Mouse (Mus musculus): Measurements from ENCODE around the gene Kcnmb4. TPM values are rescaled to one million over a fixed set of nuclear protein-coding genes. Genes with fewer than 3 reads are reported as not detected.

The Kcnmb4 gene
- total and polyA plus RNA-seq, 3 experiments = 0.80 to 1.1 (median 1.0) TPM

DNA sequence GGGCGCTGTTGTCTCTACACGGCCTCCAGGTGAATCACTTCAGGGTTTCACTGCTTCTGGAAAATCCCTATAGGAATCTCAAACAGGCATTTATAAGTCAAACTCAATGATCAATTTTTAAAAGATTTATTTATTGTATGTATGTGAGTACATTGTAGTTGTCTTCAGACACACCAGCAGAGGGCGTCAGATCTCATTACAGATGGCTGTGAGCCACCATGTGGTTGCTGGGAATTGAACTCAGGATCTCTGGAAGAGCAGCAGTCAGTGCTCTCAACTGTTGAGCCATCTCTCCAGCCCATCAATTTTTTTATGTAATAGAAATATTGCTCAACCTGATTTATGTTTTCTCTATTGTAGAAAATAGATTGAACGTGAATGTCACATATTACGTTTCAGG lies 7.3 kb upstream of the Kcnmb4 start:
- no peak for DNase-seq (ENCODE audit: extremely low read depth)
- no peak overlapping the region for H3K27ac ChIP-seq (ENCODE audit: insufficient read depth, low read depth)
- TF ChIP-seq CTCF (conservative IDR thresholded peaks at IDR 0.05 in 1 of 2, IDR thresholded peaks at IDR 0.05 in 1 of 2; ENCODE audit: low read depth in 2 of 2, low read length in 2 of 2) (peak in 1 of 2 experiments; percentile 43; a peak in 1 of 4 replicates), JUN (IDR thresholded peaks at IDR 0.05; ENCODE audit: insufficient read depth, low read depth, low read length) (no peak)
- no peaks in the 10 kb centered on the region for H3K27me3 ChIP-seq (replicated peaks)
- H3K4me3 ChIP-seq (replicated peaks in 1 of 3; ENCODE audit: low read depth in 2 of 3, low read length in 2 of 3, poor library complexity in 1 of 3) = no peak overlapping the region
- peaks cover 6 to 25% of the 10 kb centered on the region in 2 experiments for H3K36me3 ChIP-seq (replicated peaks in 1 of 2; ENCODE audit: control insufficient read depth in 1 of 2, insufficient read depth in 1 of 2, low read length in 1 of 2)
- H3K79me2 ChIP-seq (replicated peaks; ENCODE audit: control insufficient read depth, extremely low read depth, insufficient read depth, poor library complexity, severe bottlenecking) = no peaks in the 10 kb centered on the region
- no peak overlapping the region for H3K9ac ChIP-seq (ENCODE audit: insufficient read depth, low read depth)
- H3K9me3 ChIP-seq (replicated peaks; ENCODE audit: low read length) = peaks cover 6% of the 10 kb centered on the region
- H3K4me1 ChIP-seq (ENCODE audit: control insufficient read depth in 1 of 2, insufficient read depth in 2 of 2) = peaks cover 11 to 60% of the 10 kb centered on the region in 2 experiments; a peak in 3 of 4 replicates
- dilution Hi-C loops (cut with MboI; ENCODE audit: extremely low pct_ligation_motif_present, extremely low pct_unique_long_range_greater_than_20kb, low sequenced_read_pairs) (no loop called here), in situ Hi-C loops (cut with MboI; ENCODE audit: low pct_ligation_motif_present, low pct_unique_long_range_greater_than_20kb, low sequenced_read_pairs) (no loop called here)
- H3K4me2 ChIP-seq (ENCODE audit: insufficient read depth, low read depth, poor library complexity, severe bottlenecking) = no peak overlapping the region

GRCm38 (mm10) chr10:116476559-116476958 lies 2.9 kb upstream of the Kcnmb4 start:
- DNase-seq (ENCODE audit: extremely low read depth) = peak; percentile 55
- dilution Hi-C loops (cut with MboI; ENCODE audit: extremely low pct_ligation_motif_present, extremely low pct_unique_long_range_greater_than_20kb, low sequenced_read_pairs) = no loop called here
- H3K36me3 ChIP-seq (replicated peaks in 1 of 2; ENCODE audit: control insufficient read depth in 1 of 2, insufficient read depth in 1 of 2, low read length in 1 of 2) = no peaks in the 10 kb centered on the region
- in situ Hi-C loops (cut with MboI; ENCODE audit: low pct_ligation_motif_present, low pct_unique_long_range_greater_than_20kb, low sequenced_read_pairs) = no loop called here
- no peak overlapping the region for H3K4me2 ChIP-seq (ENCODE audit: insufficient read depth, low read depth, poor library complexity, severe bottlenecking)
- peaks cover 6% of the 10 kb centered on the region for H3K9me3 ChIP-seq (replicated peaks; ENCODE audit: low read length)
- H3K9ac ChIP-seq (ENCODE audit: insufficient read depth, low read depth) = no peak overlapping the region
- peak; percentile 94 for TF ChIP-seq MAFK (IDR thresholded peaks at IDR 0.05; ENCODE audit: insufficient replicate concordance, low read length)
- TF ChIP-seq GABPA (IDR thresholded peaks at IDR 0.05; ENCODE audit: insufficient replicate concordance, low read depth, low read length) = no peak
- H3K79me2 ChIP-seq (replicated peaks; ENCODE audit: control insufficient read depth, extremely low read depth, insufficient read depth, poor library complexity, severe bottlenecking) = no peaks in the 10 kb centered on the region
- peaks cover 11% of the 10 kb centered on the region for H3K27me3 ChIP-seq (replicated peaks)
- peaks cover 9 to 46% of the 10 kb centered on the region in 2 experiments; a peak in 3 of 4 replicates for H3K4me1 ChIP-seq (ENCODE audit: control insufficient read depth in 1 of 2, insufficient read depth in 2 of 2)
- H3K4me3 ChIP-seq (replicated peaks in 1 of 3; ENCODE audit: low read depth in 2 of 3, low read length in 2 of 3, poor library complexity in 1 of 3) = no peak overlapping the region
- no peak overlapping the region for H3K27ac ChIP-seq (ENCODE audit: insufficient read depth, low read depth)

DNA sequence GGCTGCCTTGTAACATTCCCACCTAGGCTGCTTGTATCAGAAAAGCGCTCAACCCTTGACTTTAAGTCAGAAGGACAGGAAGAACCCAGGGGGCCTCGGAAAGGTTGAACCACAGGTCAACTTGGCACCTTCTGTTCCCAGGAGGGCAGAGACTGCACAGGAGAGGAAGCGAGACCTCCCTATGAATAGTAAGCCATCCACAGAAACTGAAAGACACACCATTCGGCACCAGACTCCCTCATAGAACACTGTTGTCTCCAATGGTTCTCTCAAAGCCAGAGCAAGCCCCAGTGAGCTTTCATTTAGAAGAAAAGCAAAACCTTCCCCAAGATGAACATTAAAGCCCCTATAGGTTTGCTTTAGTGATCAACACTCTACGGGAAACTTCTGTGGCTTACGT lies 2.0 kb upstream of the Kcnmb4 start:
- Histone ChIP-seq H3K4me3 (replicated peaks in 1 of 3; ENCODE audit: low read depth in 2 of 3, low read length in 2 of 3, poor library complexity in 1 of 3) (peak overlapping the region in 2 of 3 experiments; percentile 15), H3K36me3 (replicated peaks in 1 of 2; ENCODE audit: control insufficient read depth in 1 of 2, insufficient read depth in 1 of 2, low read length in 1 of 2) (no peaks in the 10 kb centered on the region), H3K9ac (ENCODE audit: insufficient read depth, low read depth) (no peak overlapping the region), H3K27ac (ENCODE audit: insufficient read depth, low read depth) (peak overlapping the region; percentile 60), H3K79me2 (replicated peaks; ENCODE audit: control insufficient read depth, extremely low read depth, insufficient read depth, poor library complexity, severe bottlenecking) (no peaks in the 10 kb centered on the region), H3K4me2 (ENCODE audit: insufficient read depth, low read depth, poor library complexity, severe bottlenecking) (peak overlapping the region; percentile 82), H3K9me3 (replicated peaks; ENCODE audit: low read length) (peaks cover 6% of the 10 kb centered on the region), H3K27me3 (replicated peaks) (peaks cover 11% of the 10 kb centered on the region), H3K4me1 (ENCODE audit: control insufficient read depth in 1 of 2, insufficient read depth in 2 of 2) (peaks cover 9 to 46% of the 10 kb centered on the region in 2 experiments; a peak in 3 of 4 replicates)
- dilution Hi-C loops (cut with MboI; ENCODE audit: extremely low pct_ligation_motif_present, extremely low pct_unique_long_range_greater_than_20kb, low sequenced_read_pairs) (no loop called here), in situ Hi-C loops (cut with MboI; ENCODE audit: low pct_ligation_motif_present, low pct_unique_long_range_greater_than_20kb, low sequenced_read_pairs) (no loop called here)
- TF ChIP-seq USF2 (conservative IDR thresholded peaks at IDR 0.05; ENCODE audit: low read depth, low read length) = no peak
- no peak for TF ChIP-seq ZMIZ1 (IDR thresholded peaks at IDR 0.05; ENCODE audit: low read depth, low read length)
- TF ChIP-seq MAX (IDR thresholded peaks at IDR 0.05; ENCODE audit: low read length) = 0 out of 2 replicates have a peak, but pooled peaks have one; percentile 8
- TF ChIP-seq TCF12 (IDR thresholded peaks at IDR 0.05; ENCODE audit: low read depth, low read length) = 0 out of 2 replicates have a peak, but pooled peaks have one; percentile 32
- TF ChIP-seq ELF1 (IDR thresholded peaks at IDR 0.05; ENCODE audit: low read depth, low read length) = no peak; the same call in 1 of the 2 replicates
- peak; percentile 86 for TF ChIP-seq BHLHE40 (IDR thresholded peaks at IDR 0.05; ENCODE audit: low read depth, low read length)
- peak; percentile 34; the same call in 1 of the 2 replicates for TF ChIP-seq HCFC1 (IDR thresholded peaks at IDR 0.05; ENCODE audit: low read depth, low read length)
- TF ChIP-seq MAFK (IDR thresholded peaks at IDR 0.05; ENCODE audit: insufficient replicate concordance, low read length) = peak; percentile 56; the same call in 1 of the 2 replicates
- TF ChIP-seq MYC (IDR thresholded peaks at IDR 0.05; ENCODE audit: low read depth, low read length) = no peak
- peak; percentile 71 for TF ChIP-seq ETS1 (conservative IDR thresholded peaks at IDR 0.05; ENCODE audit: low read depth, low read length)
- TF ChIP-seq IRF4 (IDR thresholded peaks at IDR 0.05; ENCODE audit: low read depth, low read length) = peak; percentile 86
- peak; percentile 81 for TF ChIP-seq EP300 (IDR thresholded peaks at IDR 0.05; ENCODE audit: low read length)
- TF ChIP-seq CTCF (conservative IDR thresholded peaks at IDR 0.05 in 1 of 2, IDR thresholded peaks at IDR 0.05 in 1 of 2; ENCODE audit: low read depth in 2 of 2, low read length in 2 of 2) = no peak
- no peak for TF ChIP-seq NELFE (IDR thresholded peaks at IDR 0.05; ENCODE audit: low read depth, low read length)
- TF ChIP-seq MEF2A (IDR thresholded peaks at IDR 0.05; ENCODE audit: borderline replicate concordance, low read depth, low read length) = peak; percentile 83
- no peak for TF ChIP-seq RAD21 (IDR thresholded peaks at IDR 0.05; ENCODE audit: low read depth, low read length)
- TF ChIP-seq POLR2AphosphoS2 (IDR thresholded peaks at IDR 0.05; ENCODE audit: low read depth, low read length) = no peak
- no peak for TF ChIP-seq JUN (IDR thresholded peaks at IDR 0.05; ENCODE audit: insufficient read depth, low read depth, low read length)
- TF ChIP-seq E2F4 (IDR thresholded peaks at IDR 0.05; ENCODE audit: insufficient replicate concordance, low read depth, low read length) = no peak
- DNase-seq (ENCODE audit: extremely low read depth) = peak; percentile 74

Measured in CH12.LX (cell line).